Mouse (Mus musculus) T-helper 1 cell (primary cell): ENCODE results near the gene Rnasel.

Experiments used
- in situ Hi-C: fragments of 300-600 bp; cut with MboI, MseI; formaldehyde crosslinking; loops from one replicate; pipeline ENCODE4 v1.15.1; 2025; ENCODE audit warnings: high pct_unique_total_duplicates

Rnasel gene

GRCm38 (mm10) chr1:153736096-153736495 lies 13.1 kb upstream of the Rnasel start:
- in situ Hi-C loops, result no loop called here

DNA sequence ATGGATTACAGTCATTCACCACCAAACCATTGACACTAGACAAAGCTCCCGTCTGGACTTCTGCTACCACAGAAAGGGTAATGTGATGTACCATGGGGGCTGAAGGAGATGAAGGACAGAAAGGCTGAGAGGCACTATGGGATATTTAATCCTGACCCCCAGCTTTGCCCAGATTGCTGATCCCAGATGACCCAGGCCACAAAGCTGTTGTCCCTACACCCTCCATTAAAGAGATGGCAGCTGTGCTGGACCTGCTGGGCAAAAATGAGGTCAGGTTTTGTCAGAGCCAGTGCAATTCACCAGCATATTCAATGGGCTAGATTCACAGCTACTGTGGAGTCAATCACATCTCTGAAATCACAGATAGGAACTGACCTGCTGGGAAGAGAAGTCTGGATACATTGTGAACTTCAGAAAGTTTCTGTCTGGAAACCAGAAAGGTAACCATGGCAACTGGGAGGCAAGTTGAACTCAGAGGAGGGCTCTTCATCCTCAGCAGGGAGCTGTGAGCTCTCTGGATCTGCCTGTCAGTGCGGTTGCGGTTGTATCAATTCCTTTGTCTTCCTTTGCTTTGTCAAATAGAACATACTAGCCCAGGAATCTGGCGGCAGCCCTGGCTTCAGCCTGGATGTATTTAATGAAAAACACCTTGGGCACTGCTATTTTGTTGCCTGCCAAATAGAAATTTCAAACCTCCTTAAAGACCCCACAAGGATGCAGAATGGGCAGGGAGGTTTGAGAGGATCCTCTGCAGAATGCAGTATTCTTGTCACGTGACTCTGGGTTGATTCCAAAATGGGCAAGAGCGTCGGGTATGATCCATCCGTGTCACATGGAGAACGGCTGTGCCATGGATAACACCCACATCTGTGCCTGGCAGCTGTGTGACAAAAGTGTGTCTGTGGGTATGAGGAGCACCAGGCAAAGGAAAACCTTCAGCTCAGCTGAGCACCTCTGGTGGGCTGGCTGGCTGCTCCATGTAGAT lies 11.8 kb upstream of the Rnasel start:
- in situ Hi-C loops, result no loop called here

DNA sequence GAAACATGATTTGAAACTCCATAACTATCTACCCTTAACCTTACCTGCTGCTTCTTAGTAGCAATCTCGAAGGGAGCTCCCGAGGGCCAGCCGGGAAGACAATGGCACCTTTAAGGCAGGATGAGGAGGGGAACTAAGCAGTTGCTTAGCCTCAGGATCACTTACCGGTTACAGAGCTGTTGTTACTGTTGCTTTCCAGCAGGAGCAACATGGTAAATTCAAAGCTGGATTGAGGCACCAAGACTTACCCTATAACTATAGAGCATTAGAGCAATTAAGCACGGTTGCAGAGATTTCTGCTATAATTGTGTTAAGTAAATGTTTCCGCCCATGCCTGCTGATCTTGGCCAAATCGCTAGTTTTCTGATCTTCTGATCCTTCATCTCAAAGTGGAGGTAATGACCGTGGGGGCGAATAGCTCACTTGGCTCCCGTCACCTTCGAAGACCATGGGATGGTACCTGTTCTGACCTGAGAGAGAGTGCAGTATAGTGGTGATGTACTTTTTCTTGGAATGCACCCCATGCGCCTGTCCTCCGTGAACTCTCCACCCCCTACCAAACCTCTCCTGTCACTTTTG lies 9.7 kb upstream of the Rnasel start:
- in situ Hi-C loops, result loop anchor here (5.0 kb wide), 1 partner anchor 62 kb away; no protein-coding TSS in a partner anchor

- in situ Hi-C loops, result loop anchor here (5.0 kb wide), 1 partner anchor 63 kb away; no protein-coding TSS in a partner anchor
Observed at GRCm38 (mm10) chr1:153740145-153740544, 9.1 kb upstream of the Rnasel start, which contains the start of gene Rgs16. TSS of gene Rgs16 (plus strand) at chr1:153740349.

GRCm38 (mm10) chr1:153740775-153741400 lies 8.3 kb upstream of the Rnasel start:
- in situ Hi-C loops, result loop anchor here (5.0 kb wide), 1 partner anchor 64 kb away; no protein-coding TSS in a partner anchor

DNA sequence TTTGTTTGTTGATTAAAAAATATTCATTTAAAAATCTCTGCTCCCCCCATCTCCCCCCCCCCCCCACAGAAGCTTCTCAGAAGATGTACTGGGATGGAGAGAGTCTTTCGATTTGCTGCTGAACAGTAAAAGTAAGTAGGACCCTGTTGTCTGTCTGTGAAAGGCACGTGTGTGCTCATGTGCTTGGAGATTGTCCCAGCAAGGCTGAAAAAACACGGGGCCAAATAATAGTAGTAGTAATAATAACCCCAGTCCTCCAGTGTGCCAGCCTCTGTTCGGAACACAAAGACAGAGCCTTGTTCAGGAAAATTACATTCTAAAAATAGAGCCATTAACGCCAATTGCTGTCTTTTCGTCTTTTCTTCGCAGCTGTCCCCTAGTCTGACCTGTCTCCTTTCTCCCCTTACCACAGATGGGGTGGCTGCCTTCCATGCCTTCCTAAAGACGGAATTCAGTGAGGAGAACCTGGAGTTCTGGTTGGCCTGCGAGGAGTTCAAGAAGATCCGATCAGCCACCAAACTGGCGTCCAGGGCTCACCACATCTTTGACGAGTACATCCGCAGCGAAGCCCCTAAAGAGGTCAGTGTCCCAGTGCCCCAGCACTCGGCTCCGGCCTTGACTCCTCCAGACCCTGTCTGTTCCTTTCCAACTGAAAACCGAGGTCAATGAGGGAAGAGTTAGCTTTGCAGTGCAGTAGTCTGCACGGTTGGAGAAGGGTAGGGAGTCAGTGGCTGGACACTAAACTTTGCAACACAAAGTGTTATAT lies 7.5 kb upstream of the Rnasel start:
- in situ Hi-C loops, result loop anchor here (5.0 kb wide), 1 partner anchor 64 kb away; no protein-coding TSS in a partner anchor

DNA sequence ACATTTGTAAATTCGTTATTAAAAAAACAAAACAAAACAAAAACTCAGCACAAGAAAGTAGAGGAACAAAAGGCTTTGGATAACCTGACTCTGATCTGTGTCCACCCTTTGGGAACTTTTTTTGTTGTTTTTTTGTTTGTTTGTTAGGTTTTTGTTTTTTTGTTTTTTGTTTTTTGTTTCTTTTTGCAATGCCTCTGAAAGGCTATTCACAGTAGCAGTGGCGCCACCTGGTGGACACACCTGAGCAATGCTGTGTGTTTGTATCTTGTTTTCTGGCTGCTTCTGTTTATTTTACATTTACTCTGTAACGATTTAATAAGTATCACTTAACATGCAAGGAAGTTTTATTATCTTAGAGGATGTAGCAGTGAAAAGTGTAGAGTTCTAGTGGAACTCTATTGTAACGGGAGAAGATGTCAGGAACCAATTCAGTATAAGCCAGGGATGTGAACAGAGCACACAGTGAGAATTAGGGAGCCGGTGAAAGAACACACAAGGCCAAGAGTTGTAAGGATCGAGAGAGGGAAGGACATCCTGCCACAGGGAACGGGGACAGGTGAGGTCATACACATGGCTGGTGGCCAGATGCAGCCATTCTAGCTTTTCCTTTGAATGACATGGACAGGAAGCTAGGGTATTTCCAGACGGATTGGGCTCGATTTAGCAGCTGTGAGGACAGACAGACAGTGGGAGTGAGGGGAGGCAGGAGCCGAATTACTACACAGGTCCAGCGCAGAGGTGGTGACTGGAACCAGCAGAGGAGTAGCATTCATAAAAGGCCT lies 6.7 kb upstream of the Rnasel start:
- in situ Hi-C loops, result loop anchor here (5.0 kb wide), 1 partner anchor 65 kb away; no protein-coding TSS in a partner anchor

DNA sequence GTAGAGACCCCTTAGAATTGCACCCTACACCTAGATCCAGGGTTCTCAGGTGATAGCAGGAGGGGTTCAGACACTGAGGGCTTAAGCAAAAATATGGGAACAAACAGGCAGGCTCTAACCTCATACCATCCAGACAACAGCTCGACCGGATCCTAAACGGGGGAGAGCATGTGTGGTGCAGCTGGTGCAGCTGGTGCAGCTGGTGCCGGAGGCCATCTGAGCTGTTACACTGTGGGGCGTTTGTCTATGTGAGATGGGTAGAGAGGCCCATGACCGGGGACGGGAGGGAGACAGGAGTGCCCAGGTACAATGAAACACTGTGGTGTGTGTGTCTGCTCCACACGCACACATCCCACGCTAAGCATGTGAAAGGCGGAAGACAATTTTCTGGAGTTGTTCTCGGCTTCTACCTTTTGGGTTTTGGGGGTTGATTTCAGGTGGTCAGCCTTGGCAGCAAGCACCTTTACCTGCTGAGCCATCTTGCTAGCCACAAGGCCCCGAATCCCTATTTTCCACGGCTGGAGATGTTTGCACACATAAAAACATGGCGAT lies 3.0 kb upstream of the Rnasel start:
- in situ Hi-C loops, result loop anchor here (5.0 kb wide), 2 partner anchors 189 to 319 kb away; partner anchors contain the start of gene Shcbp1l

GRCm38 (mm10) chr1:153746728-153747127 lies 2.5 kb upstream of the Rnasel start:
- in situ Hi-C loops, result loop anchor here (5.0 kb wide), 2 partner anchors 189 to 319 kb away; partner anchors contain the start of gene Shcbp1l

- in situ Hi-C loops, result loop anchor here (5.0 kb wide), 2 partner anchors 191 to 321 kb away; partner anchors contain the start of gene Shcbp1l
Observed at GRCm38 (mm10) chr1:153747861-153748530, 1.2 kb upstream of the Rnasel start.

GRCm38 (mm10) chr1:153748549-153748948 lies 677 bp upstream of the Rnasel start:
- in situ Hi-C loops, result loop anchor here (5.0 kb wide), 2 partner anchors 191 to 321 kb away; partner anchors contain the start of gene Shcbp1l

- in situ Hi-C loops, result loop anchor here (5.0 to 10.0 kb wide), 2 partner anchors 52 to 435 kb away; no protein-coding TSS in a partner anchor
Observed at GRCm38 (mm10) chr1:153750054-153750453, 828 bp downstream of the Rnasel start.

- in situ Hi-C loops, result loop anchor here (5.0 to 10.0 kb wide), 2 partner anchors 50 to 433 kb away; no protein-coding TSS in a partner anchor
Observed at GRCm38 (mm10) chr1:153751763-153752301, 2.6 kb downstream of the Rnasel start.

- in situ Hi-C loops, result loop anchor here (5.0 to 10.0 kb wide), 2 partner anchors 50 to 432 kb away; no protein-coding TSS in a partner anchor
Observed at GRCm38 (mm10) chr1:153752521-153752920, 3.3 kb downstream of the Rnasel start.

DNA sequence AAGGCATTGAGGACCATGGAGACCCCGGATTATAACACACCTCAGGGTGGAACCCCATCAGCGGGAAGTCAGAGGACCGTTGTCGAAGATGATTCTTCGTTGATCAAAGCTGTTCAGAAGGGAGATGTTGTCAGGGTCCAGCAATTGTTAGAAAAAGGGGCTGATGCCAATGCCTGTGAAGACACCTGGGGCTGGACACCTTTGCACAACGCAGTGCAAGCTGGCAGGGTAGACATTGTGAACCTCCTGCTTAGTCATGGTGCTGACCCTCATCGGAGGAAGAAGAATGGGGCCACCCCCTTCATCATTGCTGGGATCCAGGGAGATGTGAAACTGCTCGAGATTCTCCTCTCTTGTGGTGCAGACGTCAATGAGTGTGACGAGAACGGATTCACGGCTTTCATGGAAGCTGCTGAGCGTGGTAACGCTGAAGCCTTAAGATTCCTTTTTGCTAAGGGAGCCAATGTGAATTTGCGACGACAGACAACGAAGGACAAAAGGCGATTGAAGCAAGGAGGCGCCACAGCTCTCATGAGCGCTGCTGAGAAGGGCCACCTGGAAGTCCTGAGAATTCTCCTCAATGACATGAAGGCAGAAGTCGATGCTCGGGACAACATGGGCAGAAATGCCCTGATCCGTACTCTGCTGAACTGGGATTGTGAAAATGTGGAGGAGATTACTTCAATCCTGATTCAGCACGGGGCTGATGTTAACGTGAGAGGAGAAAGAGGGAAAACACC lies 4.7 kb downstream of the Rnasel start:
- in situ Hi-C loops, result loop anchor here (5.0 to 10.0 kb wide), 2 partner anchors 48 to 431 kb away; no protein-coding TSS in a partner anchor

DNA sequence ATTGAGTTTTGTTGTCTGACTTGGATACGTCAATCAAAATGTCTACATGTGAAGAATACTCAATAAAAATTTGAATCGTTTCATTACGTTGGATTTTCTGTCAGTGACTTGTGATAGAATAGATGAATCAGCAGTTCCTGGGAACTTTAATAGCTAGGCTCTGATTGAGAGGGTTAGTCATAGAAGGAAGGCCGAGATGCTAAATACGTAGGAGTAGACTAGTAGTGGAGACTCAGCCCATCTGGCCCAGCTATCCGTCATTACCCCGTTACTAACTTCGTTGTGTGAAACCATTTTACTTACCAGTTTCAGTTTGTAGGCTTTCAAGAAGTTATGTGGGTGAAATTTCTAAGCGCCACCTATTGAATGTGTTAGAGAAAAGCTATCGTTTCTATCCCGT lies 14.9 kb downstream of the Rnasel start:
- in situ Hi-C loops, result no loop called here

DNA sequence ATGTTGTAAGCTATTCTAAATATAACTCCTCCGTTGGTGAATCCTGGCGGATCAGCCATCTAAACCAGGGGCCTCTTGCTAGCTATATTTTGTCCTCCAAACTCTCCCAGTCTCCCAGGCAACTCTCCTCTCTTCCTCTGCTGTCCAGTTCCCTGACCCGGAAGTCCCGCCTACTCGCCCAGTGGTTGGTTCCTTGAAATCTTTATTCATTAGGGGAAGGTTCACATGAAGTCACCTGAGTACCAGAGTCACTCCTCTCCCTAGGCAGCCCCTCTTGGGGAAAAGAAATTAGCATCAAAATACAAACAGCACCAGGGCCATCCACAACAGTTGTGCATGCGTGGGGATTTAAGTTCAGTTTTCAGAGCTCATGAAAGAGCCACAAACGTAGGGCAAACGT lies 17.1 kb downstream of the Rnasel start:
- in situ Hi-C loops, result no loop called here

- in situ Hi-C loops, result no loop called here
Observed at GRCm38 (mm10) chr1:153767281-153767680, 18.1 kb downstream of the Rnasel start.
